Mouse (Mus musculus) ES-E14 (cell line): ENCODE results near the gene Lyrm9. TPM values are rescaled to one million over a fixed set of nuclear protein-coding genes. Genes with fewer than 3 reads are reported as not detected.
A peak's percentile ranks its signal among the peaks of the same experiment; 100 is the strongest.

Source experiments
- DNase-seq: peaks from one replicate; pipeline ENCODE4 v3.0.0-alpha.2; 2013; ENCODE audit warnings: low read depth, low spot score
- H3K27ac ChIP-seq: 2 replicates; pipeline ENCODE4 v1.5.1; 2012; ENCODE audit warnings: low read depth, mild to moderate bottlenecking, low read length, moderate library complexity, mixed read lengths; ENCODE audit not compliant: poor library complexity, insufficient read depth, severe bottlenecking
- H3K36me3 ChIP-seq: 2 replicates; pipeline ENCODE4 v1.6.1; 2012; ENCODE audit warnings: mild to moderate bottlenecking, low read length, moderate library complexity, mixed read lengths; ENCODE audit not compliant: control insufficient read depth, poor library complexity, insufficient read depth, severe bottlenecking
- H3K4me1 ChIP-seq, 2 experiments: fragments of 150-350 bp in 1 of 2; sonication (generic) in 1 of 2; 2 replicates each; pipeline ENCODE4 v1.6.1; 2012; ENCODE audit warnings: low read length in 2 of 2, mild to moderate bottlenecking in 1 of 2, mixed read lengths in 1 of 2; ENCODE audit not compliant: control insufficient read depth in 2 of 2, insufficient read depth in 2 of 2, poor library complexity in 1 of 2
- H3K4me3 ChIP-seq, 2 experiments: fragments of 150-350 bp in 1 of 2; sonication (generic) in 1 of 2; 2 replicates each; pipeline ENCODE4 v1.5.1; 2012; ENCODE audit warnings: low read length in 2 of 2, low read depth in 1 of 2, mild to moderate bottlenecking in 1 of 2, mixed read lengths in 1 of 2; ENCODE audit not compliant: insufficient read depth in 1 of 2, poor library complexity in 1 of 2, severe bottlenecking in 1 of 2
- H3K9ac ChIP-seq: 2 replicates; pipeline ENCODE4 v1.6.1; 2012; ENCODE audit warnings: low read depth, mild to moderate bottlenecking, low read length, mixed read lengths; ENCODE audit not compliant: poor library complexity, insufficient read depth, severe bottlenecking
- H3K9me3 ChIP-seq: fragments of 150-350 bp; sonication (generic); 2 replicates; pipeline ENCODE4 v1.6.1; 2012; ENCODE audit warnings: low read depth, mild to moderate bottlenecking, low read length; ENCODE audit not compliant: control insufficient read depth, insufficient read depth
- CHD2 ChIP-seq: IDR thresholded peaks from 2 replicates; pipeline ENCODE4 v1.6.1; 2014; ENCODE audit warnings: mild to moderate bottlenecking, low read depth, low read length, inconsistent platforms
- HCFC1 ChIP-seq: IDR thresholded peaks from 2 replicates; pipeline ENCODE4 v1.6.1; 2012; ENCODE audit warnings: low read length, inconsistent platforms, borderline replicate concordance; ENCODE audit not compliant: insufficient read depth
- MAFK ChIP-seq: IDR thresholded peaks from 2 replicates; pipeline ENCODE4 v1.6.1; 2014; ENCODE audit warnings: mild to moderate bottlenecking, low read depth, low read length, inconsistent platforms; ENCODE audit not compliant: insufficient read depth
- ZC3H11A ChIP-seq: IDR thresholded peaks from 2 replicates; pipeline ENCODE4 v1.6.1; 2012; ENCODE audit warnings: low read depth, mild to moderate bottlenecking, inconsistent platforms, low read length, borderline replicate concordance
- ZNF384 ChIP-seq: IDR thresholded peaks from 2 replicates; pipeline ENCODE4 v1.6.1; 2012; ENCODE audit warnings: low read depth, low read length, inconsistent platforms
- in situ Hi-C, 2 experiments: fragments of 600-800 bp; cut with MboI; formaldehyde crosslinking; loops; one replicate each; pipeline ENCODE4 v1.15.1; 2025; ENCODE audit warnings: low sequenced_read_pairs in 2 of 2, inconsistent platforms in 1 of 2; ENCODE audit not compliant: unreplicated experiment in 2 of 2
- total RNA-seq: library from RNA; depleted of rRNA; stranded (reverse); fragments of 300-350 nt; gene quantifications from 2 replicates; pipeline ENCODE4 v1.2.3, GENCODE M21; 2012

Gene Lyrm9
- total RNA-seq, 1 experiment = 19.1 TPM

- TF ChIP-seq ZC3H11A (no peak), ZNF384 (no peak), CHD2 (no peak), HCFC1 (no peak), MAFK (no peak)
- no peak overlapping the region for H3K4me3 ChIP-seq
- no peak overlapping the region for H3K27ac ChIP-seq
- H3K36me3 ChIP-seq = no peaks in the 10 kb centered on the region
- H3K9me3 ChIP-seq = no peaks in the 10 kb centered on the region
- H3K4me1 ChIP-seq = peaks cover 0 to 2% of the 10 kb centered on the region in 2 experiments; a peak in 1 of 4 replicates
- in situ Hi-C loops = no loop called here
- DNase-seq = no peak
- no peak overlapping the region for H3K9ac ChIP-seq
Observed at GRCm38 (mm10) chr11:78851871-78852265, 25.5 kb downstream of the Lyrm9 start.

GRCm38 (mm10) chr11:78852529-78852928, 26.1 kb downstream of the Lyrm9 start:
- no peak for DNase-seq
- in situ Hi-C loops = no loop called here
- Histone ChIP-seq H3K36me3 (no peaks in the 10 kb centered on the region), H3K4me1 (peaks cover 0 to 2% of the 10 kb centered on the region in 2 experiments; a peak in 1 of 4 replicates), H3K27ac (no peak overlapping the region), H3K4me3 (no peak overlapping the region), H3K9me3 (no peaks in the 10 kb centered on the region), H3K9ac (no peak overlapping the region)
- TF ChIP-seq MAFK (no peak), HCFC1 (no peak), ZNF384 (no peak), ZC3H11A (no peak), CHD2 (no peak)

- Histone ChIP-seq H3K36me3 (no peaks in the 10 kb centered on the region), H3K27ac (no peak overlapping the region), H3K9me3 (no peaks in the 10 kb centered on the region), H3K4me3 (no peak overlapping the region), H3K9ac (no peak overlapping the region), H3K4me1 (peaks cover 0 to 5% of the 10 kb centered on the region in 2 experiments; a peak in 1 of 4 replicates)
- in situ Hi-C loops = no loop called here
- TF ChIP-seq MAFK (no peak), ZC3H11A (0 out of 2 replicates have a peak, but pooled peaks have one; percentile 65)
- DNase-seq = peak; percentile 79
Observed at GRCm38 (mm10) chr11:78856310-78856709, 29.9 kb downstream of the Lyrm9 start.

GRCm38 (mm10) chr11:78857611-78858010, 31.2 kb downstream of the Lyrm9 start:
- no peak for TF ChIP-seq HCFC1
- TF ChIP-seq MAFK = no peak
- TF ChIP-seq ZNF384 = no peak
- no peak for TF ChIP-seq CHD2
- no peak for TF ChIP-seq ZC3H11A
- Histone ChIP-seq H3K36me3 (no peaks in the 10 kb centered on the region), H3K4me1 (peaks cover 0 to 3% of the 10 kb centered on the region in 2 experiments; a peak in 1 of 4 replicates), H3K4me3 (no peak overlapping the region), H3K9me3 (no peaks in the 10 kb centered on the region), H3K27ac (no peak overlapping the region), H3K9ac (no peak overlapping the region)
- DNase-seq = peak; percentile 27
- in situ Hi-C loops = no loop called here

- no peak overlapping the region for H3K4me3 ChIP-seq
- H3K4me1 ChIP-seq = no peaks in the 10 kb centered on the region
- DNase-seq = no peak
- no peak overlapping the region for H3K27ac ChIP-seq
- TF ChIP-seq ZC3H11A (no peak), CHD2 (no peak), MAFK (no peak), HCFC1 (no peak), ZNF384 (no peak)
- no peaks in the 10 kb centered on the region for H3K9me3 ChIP-seq
- in situ Hi-C loops = no loop called here
- no peak overlapping the region for H3K9ac ChIP-seq
- H3K36me3 ChIP-seq = no peaks in the 10 kb centered on the region
Observed at GRCm38 (mm10) chr11:78863898-78864297, 37.5 kb downstream of the Lyrm9 start.
